Mouse (Mus musculus): ENCODE results near the gene Ndufa11. TPM values are rescaled to one million over a fixed set of nuclear protein-coding genes. Genes with fewer than 3 reads are reported as not detected.

Gene Ndufa11
- polyA plus RNA-seq, 1 experiment = 114 TPM

- TF ChIP-seq POLR2A (IDR thresholded peaks at IDR 0.05; ENCODE audit: low read depth, low read length) (no peak), CTCF (IDR thresholded peaks at IDR 0.05; ENCODE audit: borderline replicate concordance, insufficient read depth, low read length) (no peak)
These were observed 32.9 kb upstream of the Ndufa11 start for GRCm38 (mm10) chr17:56684649-56685048.

GRCm38 (mm10) chr17:56686801-56687200, 30.8 kb upstream of the Ndufa11 start:
- no peak for TF ChIP-seq CTCF (IDR thresholded peaks at IDR 0.05; ENCODE audit: borderline replicate concordance, insufficient read depth, low read length)
- TF ChIP-seq POLR2A (IDR thresholded peaks at IDR 0.05; ENCODE audit: low read depth, low read length) = no peak
- Histone ChIP-seq H3K27ac (ENCODE audit: insufficient read depth, low read length) (no peak overlapping the region), H3K4me1 (ENCODE audit: control insufficient read depth, insufficient read depth, low read length) (no peaks in the 10 kb centered on the region), H3K4me3 (ENCODE audit: insufficient read depth, low read length) (no peak overlapping the region)

More at GRCm38 (mm10) chr17:56684649-56685048, 32.9 kb upstream of the Ndufa11 start:
- Histone ChIP-seq H3K4me1 (ENCODE audit: control insufficient read depth, insufficient read depth, low read length) (no peaks in the 10 kb centered on the region), H3K27ac (ENCODE audit: insufficient read depth, low read length) (no peak overlapping the region), H3K4me3 (ENCODE audit: insufficient read depth, low read length) (no peak overlapping the region)

GRCm38 (mm10) chr17:56688045-56688444, 29.5 kb upstream of the Ndufa11 start:
- Histone ChIP-seq H3K27ac (ENCODE audit: insufficient read depth, low read length) (no peak overlapping the region), H3K4me1 (ENCODE audit: control insufficient read depth, insufficient read depth, low read length) (0 out of 2 replicates have a peak, but pooled peaks cover 3% of the 10 kb centered on the region), H3K4me3 (ENCODE audit: insufficient read depth, low read length) (no peak overlapping the region)
- no peak for TF ChIP-seq POLR2A (IDR thresholded peaks at IDR 0.05; ENCODE audit: low read depth, low read length)
- no peak for TF ChIP-seq CTCF (IDR thresholded peaks at IDR 0.05; ENCODE audit: borderline replicate concordance, insufficient read depth, low read length)

- Histone ChIP-seq H3K4me3 (ENCODE audit: insufficient read depth, low read length) (no peak overlapping the region), H3K27ac (ENCODE audit: insufficient read depth, low read length) (no peak overlapping the region), H3K4me1 (ENCODE audit: control insufficient read depth, insufficient read depth, low read length) (0 out of 2 replicates have a peak, but pooled peaks cover 8% of the 10 kb centered on the region)
- TF ChIP-seq CTCF (IDR thresholded peaks at IDR 0.05; ENCODE audit: borderline replicate concordance, insufficient read depth, low read length) = no peak
- no peak for TF ChIP-seq POLR2A (IDR thresholded peaks at IDR 0.05; ENCODE audit: low read depth, low read length)
These were observed 28.9 kb upstream of the Ndufa11 start for GRCm38 (mm10) chr17:56688689-56689088.

- TF ChIP-seq POLR2A (IDR thresholded peaks at IDR 0.05; ENCODE audit: low read depth, low read length) (no peak), CTCF (IDR thresholded peaks at IDR 0.05; ENCODE audit: borderline replicate concordance, insufficient read depth, low read length) (no peak)
- no peak overlapping the region for H3K4me3 ChIP-seq (ENCODE audit: insufficient read depth, low read length)
- H3K4me1 ChIP-seq (ENCODE audit: control insufficient read depth, insufficient read depth, low read length) = peaks cover 12% of the 10 kb centered on the region; the same call in 1 of the 2 replicates
- no peak overlapping the region for H3K27ac ChIP-seq (ENCODE audit: insufficient read depth, low read length)
These were observed 24.2 kb upstream of the Ndufa11 start for GRCm38 (mm10) chr17:56693395-56693794.

- Histone ChIP-seq H3K4me3 (ENCODE audit: insufficient read depth, low read length) (no peak overlapping the region), H3K27ac (ENCODE audit: insufficient read depth, low read length) (no peak overlapping the region), H3K4me1 (ENCODE audit: control insufficient read depth, insufficient read depth, low read length) (peaks cover 12% of the 10 kb centered on the region; the same call in 1 of the 2 replicates)
- TF ChIP-seq POLR2A (IDR thresholded peaks at IDR 0.05; ENCODE audit: low read depth, low read length) (no peak), CTCF (IDR thresholded peaks at IDR 0.05; ENCODE audit: borderline replicate concordance, insufficient read depth, low read length) (no peak; the same call in 1 of the 2 replicates)
These were observed 23.7 kb upstream of the Ndufa11 start for GRCm38 (mm10) chr17:56693851-56694310.

GRCm38 (mm10) chr17:56700451-56700850, 17.1 kb upstream of the Ndufa11 start:
- H3K27ac ChIP-seq (ENCODE audit: insufficient read depth, low read length) = no peak overlapping the region
- no peak for TF ChIP-seq POLR2A (IDR thresholded peaks at IDR 0.05; ENCODE audit: low read depth, low read length)
- no peaks in the 10 kb centered on the region for H3K4me1 ChIP-seq (ENCODE audit: control insufficient read depth, insufficient read depth, low read length)
- H3K4me3 ChIP-seq (ENCODE audit: insufficient read depth, low read length) = no peak overlapping the region

GRCm38 (mm10) chr17:56703038-56703437, 14.5 kb upstream of the Ndufa11 start:
- H3K4me3 ChIP-seq (ENCODE audit: insufficient read depth, low read length) = no peak overlapping the region
- no peak for TF ChIP-seq CTCF (IDR thresholded peaks at IDR 0.05; ENCODE audit: borderline replicate concordance, insufficient read depth, low read length)
- H3K4me1 ChIP-seq (ENCODE audit: control insufficient read depth, insufficient read depth, low read length) = no peaks in the 10 kb centered on the region
- H3K27ac ChIP-seq (ENCODE audit: insufficient read depth, low read length) = no peak overlapping the region

- no peaks in the 10 kb centered on the region for H3K4me1 ChIP-seq (ENCODE audit: control insufficient read depth, insufficient read depth, low read length)
- no peak overlapping the region for H3K27ac ChIP-seq (ENCODE audit: insufficient read depth, low read length)
- TF ChIP-seq POLR2A (IDR thresholded peaks at IDR 0.05; ENCODE audit: low read depth, low read length) (no peak), CTCF (IDR thresholded peaks at IDR 0.05; ENCODE audit: borderline replicate concordance, insufficient read depth, low read length) (no peak)
- H3K4me3 ChIP-seq (ENCODE audit: insufficient read depth, low read length) = no peak overlapping the region
These were observed 11.1 kb upstream of the Ndufa11 start for GRCm38 (mm10) chr17:56706515-56706914.

- Histone ChIP-seq H3K27ac (ENCODE audit: insufficient read depth, low read length) (no peak overlapping the region), H3K4me1 (ENCODE audit: control insufficient read depth, insufficient read depth, low read length) (no peaks in the 10 kb centered on the region), H3K4me3 (ENCODE audit: insufficient read depth, low read length) (no peak overlapping the region)
- no peak for TF ChIP-seq CTCF (IDR thresholded peaks at IDR 0.05; ENCODE audit: borderline replicate concordance, insufficient read depth, low read length)
- no peak for TF ChIP-seq POLR2A (IDR thresholded peaks at IDR 0.05; ENCODE audit: low read depth, low read length)
These were observed 8.9 kb upstream of the Ndufa11 start for GRCm38 (mm10) chr17:56708692-56709091.

GRCm38 (mm10) chr17:56709708-56710107, 7.9 kb upstream of the Ndufa11 start:
- Histone ChIP-seq H3K27ac (ENCODE audit: insufficient read depth, low read length) (no peak overlapping the region), H3K4me1 (ENCODE audit: control insufficient read depth, insufficient read depth, low read length) (no peaks in the 10 kb centered on the region), H3K4me3 (ENCODE audit: insufficient read depth, low read length) (no peak overlapping the region)
- no peak for TF ChIP-seq POLR2A (IDR thresholded peaks at IDR 0.05; ENCODE audit: low read depth, low read length)
- no peak for TF ChIP-seq CTCF (IDR thresholded peaks at IDR 0.05; ENCODE audit: borderline replicate concordance, insufficient read depth, low read length)

All from embryonic fibroblast, embryonic 13.5 days (primary cell).